Mouse (Mus musculus): ENCODE results near the gene Itga7. TPM values are rescaled to one million over a fixed set of nuclear protein-coding genes. Genes with fewer than 3 reads are reported as not detected.

Gene Itga7
- polyA plus RNA-seq (2015; fragmentation: Nextera tagmentation; extraction: Ambion mirVana): 3.1 and 3.4 TPM in 2 replicates

- H3K9me3 ChIP-seq (ENCODE audit: control insufficient read depth, low read length): no peaks in the 10 kb centered on the region
- ATAC-seq: peak; percentile 88
- H3K27ac ChIP-seq (ENCODE audit: low read length): no peak within 1 kb of the TSS
- peak within 1 kb of the TSS; percentile 82 for H3K4me2 ChIP-seq (ENCODE audit: low read length)
- H3K4me1 ChIP-seq (replicated peaks; ENCODE audit: control insufficient read depth, insufficient read depth, low read length): peaks cover 12% of the 10 kb centered on the region
- WGBS: 2% methylated on average over 25 of the region's 26 CpGs
- H3K4me3 ChIP-seq (replicated peaks; ENCODE audit: low read length): peak within 1 kb of the TSS; percentile 49
- peak within 1 kb of the TSS; percentile 50 for H3K9ac ChIP-seq (replicated peaks; ENCODE audit: low read depth, low read length)
- no peaks in the 10 kb centered on the region for H3K36me3 ChIP-seq (ENCODE audit: control insufficient read depth, insufficient read depth)
- H3K27me3 ChIP-seq (replicated peaks; ENCODE audit: control insufficient read depth, insufficient read depth, low read length): peaks cover 50% of the 10 kb centered on the region
Observed at GRCm38 (mm10) chr10:128933574-128933973, at the start of gene Itga7. Gene Itga7 (plus strand): TSS chr10:128933818.

GRCm38 (mm10) chr10:128888941-128889827, 44.4 kb upstream of the Itga7 start:
- Histone ChIP-seq H3K27ac (ENCODE audit: low read length) (peak overlapping the region; percentile 29), H3K4me1 (replicated peaks; ENCODE audit: control insufficient read depth, insufficient read depth, low read length) (peaks cover 32% of the 10 kb centered on the region), H3K4me2 (ENCODE audit: low read length) (peak overlapping the region; percentile 66), H3K9ac (replicated peaks; ENCODE audit: low read depth, low read length) (peak overlapping the region; percentile 50), H3K27me3 (replicated peaks; ENCODE audit: control insufficient read depth, insufficient read depth, low read length) (no peaks in the 10 kb centered on the region), H3K36me3 (ENCODE audit: control insufficient read depth, insufficient read depth) (peaks cover 9% of the 10 kb centered on the region), H3K4me3 (replicated peaks; ENCODE audit: low read length) (peak overlapping the region; percentile 38), H3K9me3 (ENCODE audit: control insufficient read depth, low read length) (no peaks in the 10 kb centered on the region)
- 1% methylated on average over 7 of the region's 7 CpGs for WGBS
- ATAC-seq: peak; percentile 32

- no peak overlapping the region for H3K9ac ChIP-seq (replicated peaks; ENCODE audit: low read depth, low read length)
- H3K9me3 ChIP-seq (ENCODE audit: control insufficient read depth, low read length): no peaks in the 10 kb centered on the region
- ATAC-seq: no peak
- peak overlapping the region; percentile 80 for H3K4me3 ChIP-seq (replicated peaks; ENCODE audit: low read length)
- H3K27me3 ChIP-seq (replicated peaks; ENCODE audit: control insufficient read depth, insufficient read depth, low read length): no peaks in the 10 kb centered on the region
- peaks cover 32% of the 10 kb centered on the region for H3K4me1 ChIP-seq (replicated peaks; ENCODE audit: control insufficient read depth, insufficient read depth, low read length)
- 5% methylated on average over 1 of the region's 2 CpGs for WGBS
- H3K27ac ChIP-seq (ENCODE audit: low read length): no peak overlapping the region
- H3K4me2 ChIP-seq (ENCODE audit: low read length): peak overlapping the region; percentile 66
- peaks cover 6% of the 10 kb centered on the region for H3K36me3 ChIP-seq (ENCODE audit: control insufficient read depth, insufficient read depth)
Observed at GRCm38 (mm10) chr10:128889846-128890245, 43.8 kb upstream of the Itga7 start.

- Histone ChIP-seq H3K9me3 (ENCODE audit: control insufficient read depth, low read length) (no peaks in the 10 kb centered on the region), H3K4me3 (replicated peaks; ENCODE audit: low read length) (peak overlapping the region; percentile 80), H3K9ac (replicated peaks; ENCODE audit: low read depth, low read length) (peak overlapping the region; percentile 85), H3K27me3 (replicated peaks; ENCODE audit: control insufficient read depth, insufficient read depth, low read length) (no peaks in the 10 kb centered on the region), H3K27ac (ENCODE audit: low read length) (peak overlapping the region; percentile 93), H3K36me3 (ENCODE audit: control insufficient read depth, insufficient read depth) (peaks cover 2% of the 10 kb centered on the region; the same call in 1 of the 2 replicates), H3K4me2 (ENCODE audit: low read length) (peak overlapping the region; percentile 66), H3K4me1 (replicated peaks; ENCODE audit: control insufficient read depth, insufficient read depth, low read length) (peaks cover 37% of the 10 kb centered on the region)
- under 1% methylated on average over 40 of the region's 40 CpGs for WGBS
- no peak; the same call in 1 of the 2 replicates for ATAC-seq
Observed at GRCm38 (mm10) chr10:128890383-128891295, 43.0 kb upstream of the Itga7 start.

- H3K36me3 ChIP-seq (ENCODE audit: control insufficient read depth, insufficient read depth): no peaks in the 10 kb centered on the region
- peak within 1 kb of the TSS; percentile 93 for H3K27ac ChIP-seq (ENCODE audit: low read length)
- H3K4me2 ChIP-seq (ENCODE audit: low read length): peak within 1 kb of the TSS; percentile 73
- H3K9me3 ChIP-seq (ENCODE audit: control insufficient read depth, low read length): no peaks in the 10 kb centered on the region
- H3K9ac ChIP-seq (replicated peaks; ENCODE audit: low read depth, low read length): peak within 1 kb of the TSS; percentile 85
- peaks cover 3% of the 10 kb centered on the region for H3K27me3 ChIP-seq (replicated peaks; ENCODE audit: control insufficient read depth, insufficient read depth, low read length)
- peak; percentile 84 for ATAC-seq
- peaks cover 45% of the 10 kb centered on the region for H3K4me1 ChIP-seq (replicated peaks; ENCODE audit: control insufficient read depth, insufficient read depth, low read length)
- H3K4me3 ChIP-seq (replicated peaks; ENCODE audit: low read length): peak within 1 kb of the TSS; percentile 80
- WGBS: under 1% methylated on average over 60 of the region's 89 CpGs
Observed at GRCm38 (mm10) chr10:128891296-128892094, 42.1 kb upstream of the Itga7 start, which contains the start of gene Gdf11. Gene Gdf11 (minus strand): TSS chr10:128891718.

- peak; percentile 21 for ATAC-seq
- H3K4me1 ChIP-seq (replicated peaks; ENCODE audit: control insufficient read depth, insufficient read depth, low read length): peaks cover 53% of the 10 kb centered on the region
- H3K9ac ChIP-seq (replicated peaks; ENCODE audit: low read depth, low read length): peak overlapping the region; percentile 85
- H3K36me3 ChIP-seq (ENCODE audit: control insufficient read depth, insufficient read depth): no peaks in the 10 kb centered on the region
- WGBS: 2% methylated on average over 9 of the region's 9 CpGs
- H3K9me3 ChIP-seq (ENCODE audit: control insufficient read depth, low read length): no peaks in the 10 kb centered on the region
- H3K27me3 ChIP-seq (replicated peaks; ENCODE audit: control insufficient read depth, insufficient read depth, low read length): peaks cover 3% of the 10 kb centered on the region
- peak overlapping the region; percentile 80 for H3K4me3 ChIP-seq (replicated peaks; ENCODE audit: low read length)
- peak overlapping the region; percentile 73 for H3K4me2 ChIP-seq (ENCODE audit: low read length)
- H3K27ac ChIP-seq (ENCODE audit: low read length): peak overlapping the region; percentile 93
Observed at GRCm38 (mm10) chr10:128892246-128892645, 41.4 kb upstream of the Itga7 start.

GRCm38 (mm10) chr10:128895437-128895836, 38.2 kb upstream of the Itga7 start:
- ATAC-seq: no peak
- peak overlapping the region; percentile 28 for H3K4me2 ChIP-seq (ENCODE audit: low read length)
- peaks cover 3% of the 10 kb centered on the region for H3K27me3 ChIP-seq (replicated peaks; ENCODE audit: control insufficient read depth, insufficient read depth, low read length)
- no peaks in the 10 kb centered on the region for H3K9me3 ChIP-seq (ENCODE audit: control insufficient read depth, low read length)
- H3K9ac ChIP-seq (replicated peaks; ENCODE audit: low read depth, low read length): no peak overlapping the region
- WGBS: under 1% methylated on average over 9 of the region's 9 CpGs
- no peak overlapping the region for H3K27ac ChIP-seq (ENCODE audit: low read length)
- H3K4me1 ChIP-seq (replicated peaks; ENCODE audit: control insufficient read depth, insufficient read depth, low read length): peaks cover 34% of the 10 kb centered on the region
- H3K4me3 ChIP-seq (replicated peaks; ENCODE audit: low read length): no peak overlapping the region
- no peaks in the 10 kb centered on the region for H3K36me3 ChIP-seq (ENCODE audit: control insufficient read depth, insufficient read depth)

GRCm38 (mm10) chr10:128895952-128896693, 37.5 kb upstream of the Itga7 start:
- Histone ChIP-seq H3K4me1 (replicated peaks; ENCODE audit: control insufficient read depth, insufficient read depth, low read length) (peaks cover 31% of the 10 kb centered on the region), H3K4me3 (replicated peaks; ENCODE audit: low read length) (0 out of 2 replicates have a peak overlapping the region, but pooled peaks have one; percentile 11), H3K27ac (ENCODE audit: low read length) (no peak overlapping the region), H3K4me2 (ENCODE audit: low read length) (peak overlapping the region; percentile 28), H3K36me3 (ENCODE audit: control insufficient read depth, insufficient read depth) (no peaks in the 10 kb centered on the region), H3K9me3 (ENCODE audit: control insufficient read depth, low read length) (no peaks in the 10 kb centered on the region), H3K9ac (replicated peaks; ENCODE audit: low read depth, low read length) (peak overlapping the region; percentile 41; the same call in 1 of the 2 replicates), H3K27me3 (replicated peaks; ENCODE audit: control insufficient read depth, insufficient read depth, low read length) (peaks cover 3% of the 10 kb centered on the region)
- peak; percentile 42 for ATAC-seq
- WGBS: 2% methylated on average over 17 of the region's 17 CpGs
